ENCODE assay signal across 8 mouse cellular contexts in genomic region chr2:25534866-25535182, GRCm38 (mm10). TPM values are rescaled to one million over a fixed set of nuclear protein-coding genes. Genes with fewer than 3 reads are reported as not detected.
A peak's percentile ranks its signal among the peaks of the same experiment; 100 is the strongest.
DNase-seq lines count a peak whose midpoint lies in the region; TF ChIP-seq lines count a peak whose summit lies in the region.
"Had no signal": no experiment of that assay in that cellular context is flagged by ENCODE, and none has a peak within 500 bp of the region (broad histone marks: within the 10 kb centered on the region; RNA-seq: fewer than 3 reads in every experiment).

No protein-coding gene starts in this region.

- intact Hi-C loops in heart, adult 2 months (cut with DNase I): no loop called here
- intact Hi-C loops in heart, postnatal 10 days (cut with DNase I): no loop called here

- H3K4me3 ChIP-seq in heart, adult 2 months: no peak overlapping the region
- no peak overlapping the region for H3K4me3 ChIP-seq in spleen, adult 2 months (ENCODE audit: extremely low read depth, insufficient read depth, insufficient read length)
- no peak overlapping the region for H3K4me3 ChIP-seq in bone marrow, adult 2 months (replicated peaks; ENCODE audit: control insufficient read depth, low read depth, low read length)

- no peaks in the 10 kb centered on the region for H3K79me2 ChIP-seq in heart, adult 2 months (replicated peaks; ENCODE audit: control insufficient read depth, insufficient read depth, low read length)

- H3K27ac ChIP-seq in heart, adult 2 months: peak overlapping the region; percentile 78
- H3K27ac ChIP-seq in spleen, adult 2 months (ENCODE audit: insufficient read depth, low read length): peak overlapping the region; percentile 96
- H3K27ac ChIP-seq in bone marrow, adult 2 months (ENCODE audit: control insufficient read depth, insufficient read depth, low read depth, low read length, poor library complexity): peak overlapping the region; percentile 26; the same call in 1 of the 2 replicates

- no peak for TF ChIP-seq CTCF in heart, adult 2 months (IDR thresholded peaks at IDR 0.05)
- TF ChIP-seq CTCF in spleen, adult 2 months (IDR thresholded peaks at IDR 0.05; ENCODE audit: extremely low read depth, insufficient read depth, insufficient read length, insufficient replicate concordance): no peak
- TF ChIP-seq CTCF in bone marrow, adult 2 months (IDR thresholded peaks at IDR 0.05; ENCODE audit: control insufficient read depth, insufficient read depth, low read length): no peak

- peaks cover 9% of the 10 kb centered on the region for H3K4me1 ChIP-seq in heart, adult 2 months (ENCODE audit: control insufficient read depth, insufficient read depth, low read length)
- peaks cover 20% of the 10 kb centered on the region for H3K4me1 ChIP-seq in spleen, adult 2 months (ENCODE audit: control insufficient read depth, insufficient read depth, insufficient read length)
- H3K4me1 ChIP-seq in bone marrow, adult 2 months (ENCODE audit: control insufficient read depth, insufficient read depth, low read length): no peaks in the 10 kb centered on the region; the same call in 1 of the 2 replicates

- TF ChIP-seq POLR2A in heart, adult 2 months (IDR thresholded peaks at IDR 0.05; ENCODE audit: insufficient read depth, low read depth, low read length): no peak
- no peak for TF ChIP-seq POLR2A in spleen, adult 2 months (IDR thresholded peaks at IDR 0.05; ENCODE audit: low read depth, low read length)
- TF ChIP-seq POLR2A in bone marrow, adult 2 months (IDR thresholded peaks at IDR 0.05; ENCODE audit: borderline replicate concordance, control insufficient read depth, low read depth, low read length): no peak

- TF ChIP-seq EP300 in heart, adult 2 months (IDR thresholded peaks at IDR 0.05; ENCODE audit: insufficient read depth, low read depth, low read length): no peak

- no peaks in the 10 kb centered on the region for H3K27me3 ChIP-seq in heart, adult 2 months (ENCODE audit: control insufficient read depth, insufficient read depth, low read length)
- no peaks in the 10 kb centered on the region for H3K27me3 ChIP-seq in spleen, adult 2 months (ENCODE audit: control insufficient read depth, insufficient read depth, low read length)

- no peak overlapping the region; the same call in 1 of the 2 replicates for H3K9ac ChIP-seq in heart, adult 2 months (ENCODE audit: low read depth, low read length)

- 93% methylated on average over 2 of the region's 2 CpGs for WGBS in heart, adult 2 months
- 81% methylated on average over 2 of the region's 2 CpGs for WGBS in spleen, adult 2 months
- WGBS in bone marrow, adult 2 months: 91% methylated on average over 2 of the region's 2 CpGs

- H3K36me3 ChIP-seq in heart, adult 2 months (ENCODE audit: control insufficient read depth, insufficient read depth, low read length): peaks cover 17% of the 10 kb centered on the region
- peaks cover 26% of the 10 kb centered on the region for H3K36me3 ChIP-seq in spleen, adult 2 months (ENCODE audit: control insufficient read depth, insufficient read depth, low read length)

- DNase-seq in heart, adult 2 months: no peak
- DNase-seq in heart, postnatal 10 days: no peak
- no peak for DNase-seq in spleen, adult 2 months (ENCODE audit: low read depth in 1 of 2, low spot score in 2 of 2)
- no peak for DNase-seq in spleen, adult 12 weeks (ENCODE audit: low spot score)
- no peak for DNase-seq in adipocyte (ENCODE audit: low spot score)
- no peak for DNase-seq in B cell, adult 2 months

RNA-seq across cellular contexts. Expression of gene Traf2, which starts 11.9 kb away (rescaled TPM):
- total RNA-seq in heart, adult 2 months (2021): 10 to 100 TPM; 13.5 to 15.8 TPM
- 10.8 and 15.1 TPM in 2 replicates for polyA plus RNA-seq in heart, adult 2 months (2012; rRNA removed)
- 10 to 100 TPM; 16.1 to 18.3 TPM for total RNA-seq in heart, postnatal 10 days (2021)
- 21.6 and 22.6 TPM in 2 replicates for polyA plus RNA-seq in spleen, adult 2 months (2012; rRNA removed)
- 14.5 and 22.7 TPM in 2 replicates for polyA plus RNA-seq in bone marrow, adult 2 months (2011; ENCODE audit: insufficient read depth, insufficient read length, low replicate concordance, missing spikeins)

RNA-seq across cellular contexts. Expression of gene Edf1, which starts 22.8 kb away (rescaled TPM):
- 100 to 1,000 TPM; 211 to 222 TPM for total RNA-seq in heart, adult 2 months (2021)
- polyA plus RNA-seq in heart, adult 2 months (2012; rRNA removed): 81.9 and 110 TPM in 2 replicates
- total RNA-seq in heart, postnatal 10 days (2021): 100 to 1,000 TPM; 188 to 189 TPM
- 56.2 and 74.7 TPM in 2 replicates for polyA plus RNA-seq in spleen, adult 2 months (2012; rRNA removed)
- 46.6 and 73.8 TPM in 2 replicates for polyA plus RNA-seq in bone marrow, adult 2 months (2011; ENCODE audit: insufficient read depth, insufficient read length, low replicate concordance, missing spikeins)

RNA-seq across cellular contexts. Expression of gene C8g, which starts 33.3 kb away (rescaled TPM):
- total RNA-seq in heart, adult 2 months (2021): 1 to 10 TPM; 1.3 to 1.6 TPM
- polyA plus RNA-seq in heart, adult 2 months (2012; rRNA removed): 4.1 and 6.1 TPM in 2 replicates
- total RNA-seq in heart, postnatal 10 days (2021): under 1 TPM; 0.52 to 0.53 TPM
- polyA plus RNA-seq in spleen, adult 2 months (2012; rRNA removed): 1.9 TPM in 2 replicates
- polyA plus RNA-seq in bone marrow, adult 2 months (2011; ENCODE audit: insufficient read depth, insufficient read length, low replicate concordance, missing spikeins): 1.6 and 6.2 TPM in 2 replicates
- total RNA-seq: neutrophil, adult 5-6 weeks had no signal

RNA-seq across cellular contexts. Expression of gene Fbxw5, which starts 34.3 kb away (rescaled TPM):
- total RNA-seq in heart, adult 2 months (2021): 10 to 100 TPM; 82.7 to 84.8 TPM
- polyA plus RNA-seq in heart, adult 2 months (2012; rRNA removed): 32.9 and 41.0 TPM in 2 replicates
- total RNA-seq in heart, postnatal 10 days (2021): 10 to 100 TPM; 93.1 to 93.4 TPM
- 34.7 and 42.0 TPM in 2 replicates for polyA plus RNA-seq in spleen, adult 2 months (2012; rRNA removed)
- 18.5 and 30.4 TPM in 2 replicates for polyA plus RNA-seq in bone marrow, adult 2 months (2011; ENCODE audit: insufficient read depth, insufficient read length, low replicate concordance, missing spikeins)

RNA-seq across cellular contexts. Expression of gene Mamdc4, which starts 39.8 kb away (rescaled TPM):
- 1 to 10 TPM in 1 of 2 experiments, under 1 TPM in 1; 0.60 to 2.2 TPM for total RNA-seq in heart, adult 2 months (2021)
- polyA plus RNA-seq in heart, adult 2 months (2012; rRNA removed): 1.6 and 8.5 TPM in 2 replicates
- total RNA-seq in heart, postnatal 10 days (2021): 1 to 10 TPM; 1.8 to 2.2 TPM
- polyA plus RNA-seq in spleen, adult 2 months (2012; rRNA removed): 2.2 and 4.0 TPM in 2 replicates
- 1.1 and 9.7 TPM in 2 replicates for polyA plus RNA-seq in bone marrow, adult 2 months (2011; ENCODE audit: insufficient read depth, insufficient read length, low replicate concordance, missing spikeins)

Comparison
In these comparisons a context has a peak if more than half of its experiments do, and no peak if none do; other contexts are left out.
1. H3K27ac ChIP-seq: peak in every context shown above with its lines; median percentile 96 in spleen, adult 2 months; 78 in heart, adult 2 months; 26 in bone marrow, adult 2 months.